ENCODE assay signal across 13 mouse cellular contexts in genomic region chr5:110385263-110385662, GRCm38 (mm10). TPM values are rescaled to one million over a fixed set of nuclear protein-coding genes. Genes with fewer than 3 reads are reported as not detected.
DNase-seq lines count a peak whose midpoint lies in the region; ATAC-seq lines count a peak whose summit lies in the region.
"Had no signal": no experiment of that assay in that cellular context is flagged by ENCODE, and none has a peak within 500 bp of the region (broad histone marks: within the 10 kb centered on the region; RNA-seq: fewer than 3 reads in every experiment).

No protein-coding gene starts in this region.

- H3K4me1 ChIP-seq in heart, embryonic 15.5 days (replicated peaks) = peaks cover 27% of the 10 kb centered on the region
- peaks cover 25% of the 10 kb centered on the region for H3K4me1 ChIP-seq in embryonic facial prominence, embryonic 12.5 days
- peaks cover 4% of the 10 kb centered on the region; the same call in 1 of the 2 replicates for H3K4me1 ChIP-seq in hindbrain, embryonic 11.5 days (replicated peaks; ENCODE audit: control insufficient read depth, insufficient read depth, low read length)
- peaks cover 31% of the 10 kb centered on the region for H3K4me1 ChIP-seq in midbrain, embryonic 12.5 days

- DNase-seq in heart, adult 9 months (ENCODE audit: low spot score in 2 of 2) = no peak
- DNase-seq in hindbrain, embryonic 11.5 days (ENCODE audit: low spot score) = no peak
- DNase-seq in ovary, adult 18-20 months (ENCODE audit: low spot score) = no peak
- DNase-seq in right cerebral cortex, adult 18-20 months = no peak
- DNase-seq in adrenal gland, adult 8-10 months = no peak
- DNase-seq: lung, postnatal 4 days; thymus, postnatal 36 days had no signal

- 53% methylated on average over 4 of the region's 4 CpGs for WGBS in heart, embryonic 15.5 days
- WGBS in embryonic facial prominence, embryonic 12.5 days = 65% methylated on average over 4 of the region's 4 CpGs
- WGBS in hindbrain, embryonic 11.5 days = 59% methylated on average over 4 of the region's 4 CpGs
- WGBS in midbrain, embryonic 12.5 days = 49% methylated on average over 4 of the region's 4 CpGs

- H3K4me2 ChIP-seq in heart, embryonic 15.5 days = 0 out of 2 replicates have a peak overlapping the region, but pooled peaks have one; percentile 77
- H3K4me2 ChIP-seq in embryonic facial prominence, embryonic 12.5 days (replicated peaks) = peak overlapping the region; percentile 61
- H3K4me2 ChIP-seq in hindbrain, embryonic 11.5 days (replicated peaks; ENCODE audit: low read depth, low read length) = peak overlapping the region; percentile 50
- H3K4me2 ChIP-seq in midbrain, embryonic 12.5 days (replicated peaks) = peak overlapping the region; percentile 60

- no peak overlapping the region for H3K4me3 ChIP-seq in heart, embryonic 15.5 days
- H3K4me3 ChIP-seq in embryonic facial prominence, embryonic 12.5 days = peak overlapping the region; percentile 73
- peak overlapping the region; percentile 58 for H3K4me3 ChIP-seq in hindbrain, embryonic 11.5 days (ENCODE audit: low read depth, low read length)
- H3K4me3 ChIP-seq in midbrain, embryonic 12.5 days = peak overlapping the region; percentile 68

- no peak overlapping the region for H3K27ac ChIP-seq in heart, embryonic 15.5 days
- H3K27ac ChIP-seq in embryonic facial prominence, embryonic 12.5 days = no peak overlapping the region
- H3K27ac ChIP-seq in hindbrain, embryonic 11.5 days (ENCODE audit: low read depth, low read length) = no peak overlapping the region
- no peak overlapping the region for H3K27ac ChIP-seq in midbrain, embryonic 12.5 days (replicated peaks)

- H3K9ac ChIP-seq in heart, embryonic 15.5 days = no peak overlapping the region
- peak overlapping the region; percentile 61; the same call in 1 of the 2 replicates for H3K9ac ChIP-seq in embryonic facial prominence, embryonic 12.5 days
- H3K9ac ChIP-seq in hindbrain, embryonic 11.5 days (ENCODE audit: low read depth, low read length) = no peak overlapping the region
- 0 out of 2 replicates have a peak overlapping the region, but pooled peaks have one; percentile 65 for H3K9ac ChIP-seq in midbrain, embryonic 12.5 days (replicated peaks)

- no peaks in the 10 kb centered on the region for H3K36me3 ChIP-seq in heart, embryonic 15.5 days
- peaks cover 12% of the 10 kb centered on the region for H3K36me3 ChIP-seq in embryonic facial prominence, embryonic 12.5 days
- no peaks in the 10 kb centered on the region for H3K36me3 ChIP-seq in hindbrain, embryonic 11.5 days (ENCODE audit: control insufficient read depth, insufficient read depth, low read length)
- H3K36me3 ChIP-seq in midbrain, embryonic 12.5 days = 0 out of 2 replicates have a peak, but pooled peaks cover 12% of the 10 kb centered on the region

- no peaks in the 10 kb centered on the region for H3K9me3 ChIP-seq in heart, embryonic 15.5 days (replicated peaks)
- H3K9me3 ChIP-seq in embryonic facial prominence, embryonic 12.5 days = no peaks in the 10 kb centered on the region
- H3K9me3 ChIP-seq in hindbrain, embryonic 11.5 days (ENCODE audit: control insufficient read depth, low read length) = no peaks in the 10 kb centered on the region
- H3K9me3 ChIP-seq in midbrain, embryonic 12.5 days = no peaks in the 10 kb centered on the region

- H3K27me3 ChIP-seq in heart, embryonic 15.5 days = peaks cover 5% of the 10 kb centered on the region
- no peaks in the 10 kb centered on the region for H3K27me3 ChIP-seq in embryonic facial prominence, embryonic 12.5 days
- peaks cover 5% of the 10 kb centered on the region; the same call in 1 of the 2 replicates for H3K27me3 ChIP-seq in hindbrain, embryonic 11.5 days (ENCODE audit: control insufficient read depth, insufficient read depth, low read length)
- H3K27me3 ChIP-seq in midbrain, embryonic 12.5 days = peaks cover 32% of the 10 kb centered on the region

- ATAC-seq in heart, embryonic 15.5 days (replicated peaks; ENCODE audit: insufficient number of reproducible peaks, insufficient read depth, low FRiP score, low read depth) = no peak
- ATAC-seq in embryonic facial prominence, embryonic 12.5 days (ENCODE audit: insufficient number of reproducible peaks, insufficient read depth, low FRiP score, low TSS enrichment) = no peak
- ATAC-seq in hindbrain, embryonic 11.5 days (ENCODE audit: low FRiP score) = no peak
- no peak for ATAC-seq in midbrain, embryonic 12.5 days (ENCODE audit: low FRiP score, low read depth)

RNA-seq across cellular contexts. Expression of gene Lrcol1, which starts 40.7 kb away (rescaled TPM):
- not detected in 2 replicates for polyA plus RNA-seq in heart, embryonic 15.5 days (2015; fragmentation: Nextera tagmentation; extraction: Ambion mirVana)
- polyA plus RNA-seq in embryonic facial prominence, embryonic 12.5 days (2016; fragmentation: Nextera tagmentation; extraction: Ambion mirVana) = not detected in 2 replicates
- polyA plus RNA-seq in hindbrain, embryonic 11.5 days (2014; fragmentation: Nextera tagmentation; extraction: Ambion mirVana) = not detected in 2 replicates
- polyA plus RNA-seq in midbrain, embryonic 12.5 days (2016; fragmentation: Nextera tagmentation; extraction: Ambion mirVana) = not detected in 2 replicates
- total RNA-seq in adrenal gland, adult 8-10 months (2022) = not detected
- total RNA-seq: layer of hippocampus, postnatal 14 days had no signal
- polyA plus RNA-seq: brain, embryonic 14.5 days; heart, embryonic 16.5 days had no signal

RNA-seq across cellular contexts. Expression of gene P2rx2, which starts 42.3 kb away (rescaled TPM):
- polyA plus RNA-seq in heart, embryonic 15.5 days (2015; fragmentation: Nextera tagmentation; extraction: Ambion mirVana) = 0.50 and 0.68 TPM in 2 replicates
- polyA plus RNA-seq in embryonic facial prominence, embryonic 12.5 days (2016; fragmentation: Nextera tagmentation; extraction: Ambion mirVana) = 2.3 TPM in 2 replicates
- polyA plus RNA-seq in hindbrain, embryonic 11.5 days (2014; fragmentation: Nextera tagmentation; extraction: Ambion mirVana) = 0.67 and 0.91 TPM in 2 replicates
- 1.2 and 1.7 TPM in 2 replicates for polyA plus RNA-seq in midbrain, embryonic 12.5 days (2016; fragmentation: Nextera tagmentation; extraction: Ambion mirVana)
- 1 to 10 TPM; 1.1 to 2.2 (median 1.5) TPM for total RNA-seq in adrenal gland, adult 8-10 months (2022)

Comparison
In these comparisons a context has a peak if more than half of its experiments do, and no peak if none do; other contexts are left out.
1. H3K9ac ChIP-seq: peak in embryonic facial prominence, embryonic 12.5 days (single experiment) and midbrain, embryonic 12.5 days (single experiment); none in heart, embryonic 15.5 days (single experiment) and hindbrain, embryonic 11.5 days (single experiment).
2. Peak in every context shown above with its lines, with median percentiles within 50 percentile points of each other: H3K4me2 ChIP-seq.